Mouse (Mus musculus): ENCODE measurements around the gene Lrrc4c.

- TF ChIP-seq POLR2A (IDR thresholded peaks at IDR 0.05; ENCODE audit: borderline replicate concordance, low read depth, low read length): no peak
- no peak for TF ChIP-seq CTCF (IDR thresholded peaks at IDR 0.05; ENCODE audit: low read depth, low read length)
Measured at GRCm38 (mm10) chr2:96614121-96614520, 296.2 kb downstream of the Lrrc4c start.

Measured in bone marrow macrophage, adult 2 months (primary cell).